Mouse (Mus musculus) CD4-positive, CD25-positive, alpha-beta regulatory T cell, adult 4 months (primary cell): Measurements from ENCODE around the gene Cachd1. TPM values are rescaled to one million over a fixed set of nuclear protein-coding genes. Genes with fewer than 3 reads are reported as not detected.

ENCODE experiments used
- ATAC-seq: one replicate; pipeline ENCODE4 v1.8.0; 2017
- polyA plus RNA-seq, 2 experiments: library from polyadenylated mRNA; unstranded; fragments of 100-300 nt; shearing (Covaris generic); gene quantifications; one replicate each; pipeline ENCODE4 v1.2.1; 2017

Cachd1 gene
- polyA plus RNA-seq: not detected

DNA sequence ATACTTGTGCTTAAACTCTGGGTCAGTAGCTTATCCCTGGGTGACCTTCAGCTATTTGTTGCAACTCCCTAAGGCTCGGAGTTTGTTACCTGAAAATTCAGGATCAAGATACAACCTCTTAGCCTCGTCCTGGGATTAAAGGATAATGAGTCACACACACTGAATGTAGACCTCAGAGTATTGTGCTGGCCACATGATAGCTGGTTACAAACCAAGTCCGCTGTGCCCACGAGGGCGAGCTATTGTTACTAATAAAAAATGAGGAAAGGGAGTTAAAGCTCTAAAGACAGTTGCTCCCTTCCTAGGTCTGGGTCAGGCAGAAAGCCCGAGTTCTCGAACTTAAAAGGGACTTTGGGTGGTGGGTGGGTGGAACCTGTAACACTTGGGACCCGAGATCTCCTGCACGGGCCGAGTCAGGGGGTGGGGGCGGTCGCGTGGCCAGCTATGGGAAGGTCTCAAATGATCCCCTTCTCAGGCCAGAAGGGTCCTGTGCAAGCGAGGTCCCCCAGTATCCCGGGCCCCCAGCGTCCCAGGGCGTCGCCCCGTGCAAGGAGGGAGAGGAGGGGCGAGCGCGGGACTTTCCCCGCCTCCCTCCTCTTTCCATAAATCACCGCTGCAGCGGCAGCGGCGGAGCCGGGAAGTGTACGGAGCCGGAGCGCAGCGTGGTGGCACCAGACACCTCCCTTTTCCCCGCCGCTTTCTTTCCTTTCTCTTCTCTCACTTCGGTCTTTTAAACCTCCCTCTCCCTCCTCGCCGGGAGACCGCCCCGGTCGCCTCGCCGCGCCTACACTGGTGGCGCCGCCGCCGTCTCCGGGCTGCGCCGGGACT, at the start of gene Cachd1:
Gene Cachd1, plus strand, starts transcription at position 633 of the 828 bp plus-strand sequence.
- no peak for ATAC-seq

DNA sequence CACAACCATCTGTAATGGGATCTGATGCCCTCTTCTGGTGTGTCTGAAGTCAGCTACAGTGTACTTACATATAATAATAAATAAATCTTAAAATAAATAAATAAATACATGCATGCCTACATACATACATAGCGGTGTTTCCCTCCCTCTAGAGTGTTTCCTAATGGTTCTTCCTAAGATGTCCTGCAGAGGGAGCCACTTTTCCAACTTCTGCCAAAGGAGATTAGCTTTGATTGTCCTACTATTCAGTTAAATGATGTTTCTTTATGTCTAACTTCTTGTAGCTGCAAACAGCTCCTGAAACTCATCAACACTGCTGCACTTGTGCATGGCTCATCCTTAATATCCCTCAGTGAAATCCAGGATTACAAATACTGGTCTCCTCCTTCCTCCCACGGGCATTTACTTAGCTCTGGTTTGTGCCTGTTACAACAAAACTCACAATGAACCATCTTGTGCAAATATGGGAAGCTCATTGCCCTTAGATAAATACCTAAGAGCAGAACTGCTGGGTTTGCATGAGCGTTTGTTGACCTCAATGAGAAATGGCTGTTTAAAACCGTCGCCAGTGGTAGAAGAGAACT, 47.5 kb upstream of the Cachd1 start:
- ATAC-seq: no peak

DNA sequence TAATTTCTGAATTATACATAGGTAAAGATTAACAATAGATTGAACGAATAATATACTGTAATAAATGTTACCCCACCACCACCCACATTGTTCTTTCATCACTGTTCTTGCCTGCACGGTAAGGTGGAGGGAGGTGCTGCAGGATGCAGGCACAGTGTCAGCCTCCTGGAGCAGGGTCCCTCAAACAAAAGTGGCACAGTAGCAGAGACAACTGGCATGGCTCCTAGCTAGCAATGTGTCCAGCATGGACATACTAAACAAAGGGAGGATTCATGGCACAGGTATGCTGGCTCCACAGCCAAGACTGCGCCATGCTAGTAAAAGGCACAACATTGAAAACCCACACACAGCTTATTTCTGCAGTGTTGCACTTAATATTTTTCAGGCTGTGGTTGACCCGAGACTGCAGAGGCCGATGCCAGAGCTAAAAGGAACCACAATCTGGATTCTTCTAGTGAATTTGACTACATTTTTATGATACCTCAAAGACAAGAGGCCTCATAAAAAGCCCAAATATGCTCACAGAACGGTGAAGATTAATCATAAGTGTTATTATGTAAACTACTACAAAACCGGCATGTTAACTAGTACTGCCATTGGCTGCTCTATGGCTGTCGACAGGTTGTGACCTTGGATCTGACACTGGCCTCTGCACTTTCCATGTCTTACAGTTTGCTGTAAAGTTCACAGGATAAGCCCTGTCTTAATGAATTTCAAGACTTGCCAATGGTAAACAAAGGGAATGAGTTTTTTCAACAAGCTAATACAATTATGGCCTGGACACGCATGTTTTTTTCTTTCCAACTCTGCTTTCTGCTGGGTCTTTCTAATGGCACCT, 41.2 kb upstream of the Cachd1 start:
- no peak for ATAC-seq

DNA sequence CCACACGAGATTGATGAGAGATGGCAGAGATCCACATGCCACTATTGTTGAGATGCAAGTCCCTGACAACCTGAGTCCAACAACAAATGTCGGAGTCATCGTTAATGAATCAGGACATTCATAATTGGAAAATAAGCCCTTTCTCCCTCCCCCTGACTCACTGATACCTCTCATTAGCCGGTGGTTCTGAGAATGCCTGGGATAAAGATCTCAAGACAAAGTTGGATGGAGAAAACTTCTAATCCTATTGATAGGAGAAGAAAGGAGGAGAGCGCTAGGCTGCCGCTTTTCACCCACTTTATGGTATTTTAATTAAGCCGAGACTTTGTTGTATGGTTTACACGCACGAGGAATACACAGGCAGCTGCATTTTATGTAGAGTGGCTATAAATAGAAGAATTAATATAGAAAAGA, 40.5 kb upstream of the Cachd1 start:
- no peak for ATAC-seq

DNA sequence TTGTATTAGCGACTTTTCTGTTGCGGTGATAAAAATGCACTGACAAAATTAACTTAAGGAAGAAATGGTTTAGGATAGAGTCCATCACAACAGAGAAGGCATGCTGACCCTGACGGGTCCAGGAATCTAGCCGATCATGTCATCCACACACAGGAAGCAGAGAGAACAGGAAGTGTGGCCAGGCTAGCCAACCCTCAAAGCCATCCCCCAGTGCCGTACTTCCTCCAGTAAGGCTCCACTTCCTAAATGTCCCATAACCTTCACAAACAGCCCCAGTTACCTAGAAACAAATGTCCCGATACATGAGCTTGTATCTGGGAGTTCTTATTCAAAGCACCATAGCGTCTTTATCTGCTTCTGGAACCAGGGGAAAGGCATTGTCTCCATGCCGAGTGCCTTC, 32.9 kb upstream of the Cachd1 start:
- ATAC-seq: no peak

DNA sequence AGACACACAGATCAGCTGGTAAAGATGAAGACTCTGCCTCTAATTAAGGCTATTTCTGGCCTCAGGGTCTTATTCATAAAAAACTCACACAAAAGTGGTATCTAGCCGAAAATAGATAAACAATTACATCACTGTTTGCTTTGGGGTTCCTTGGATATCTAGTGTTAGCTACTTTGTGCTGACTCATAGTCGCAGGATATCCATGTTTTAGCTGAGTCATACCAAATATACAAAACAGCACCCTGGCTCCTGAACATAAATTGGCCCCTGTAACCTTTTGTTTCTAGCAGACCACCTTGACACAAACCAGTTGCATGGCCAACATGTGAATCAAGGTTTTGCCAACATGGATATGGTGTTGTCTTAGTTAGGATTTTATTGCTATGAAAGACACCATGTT, 24.2 kb upstream of the Cachd1 start:
- no peak for ATAC-seq

DNA sequence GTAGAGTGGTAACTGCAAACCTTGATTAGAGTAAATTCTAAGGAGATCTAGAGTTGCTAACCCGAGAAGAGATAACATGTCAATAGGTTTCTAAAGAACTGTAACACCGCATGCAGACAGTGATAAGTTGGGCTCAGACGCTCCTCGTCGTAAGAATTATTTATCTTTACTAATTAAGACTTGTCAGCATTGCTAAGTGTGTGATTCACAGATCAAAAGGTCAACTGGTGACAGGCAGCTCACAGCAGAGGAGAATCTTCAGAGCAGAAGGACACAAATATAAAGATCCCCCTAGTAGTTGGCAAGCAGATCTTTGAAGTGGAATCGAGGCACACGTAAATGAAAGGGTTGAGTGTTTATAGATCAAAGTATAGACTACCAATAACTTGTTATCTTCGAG, 20.8 kb upstream of the Cachd1 start:
- ATAC-seq: no peak

DNA sequence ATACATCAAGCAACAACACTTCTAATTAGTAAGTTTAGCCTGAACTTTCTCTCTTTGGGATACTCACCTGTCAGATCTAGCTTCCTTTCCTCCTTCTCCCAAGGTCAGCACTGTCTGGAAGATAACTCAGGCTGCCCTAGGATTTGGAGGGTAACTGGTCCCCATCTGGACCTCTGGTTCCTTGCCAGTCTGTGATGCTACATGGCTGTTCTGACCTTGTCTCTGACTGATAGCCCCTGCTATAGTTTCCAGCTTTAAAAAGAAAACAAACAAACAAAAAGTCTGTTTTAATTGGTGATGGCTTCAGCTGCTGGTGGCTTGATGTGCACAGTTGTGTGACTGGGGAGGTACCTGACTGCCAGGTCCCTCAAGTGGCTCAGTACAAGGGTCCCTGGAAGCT, 20.0 kb upstream of the Cachd1 start:
- ATAC-seq: no peak

DNA sequence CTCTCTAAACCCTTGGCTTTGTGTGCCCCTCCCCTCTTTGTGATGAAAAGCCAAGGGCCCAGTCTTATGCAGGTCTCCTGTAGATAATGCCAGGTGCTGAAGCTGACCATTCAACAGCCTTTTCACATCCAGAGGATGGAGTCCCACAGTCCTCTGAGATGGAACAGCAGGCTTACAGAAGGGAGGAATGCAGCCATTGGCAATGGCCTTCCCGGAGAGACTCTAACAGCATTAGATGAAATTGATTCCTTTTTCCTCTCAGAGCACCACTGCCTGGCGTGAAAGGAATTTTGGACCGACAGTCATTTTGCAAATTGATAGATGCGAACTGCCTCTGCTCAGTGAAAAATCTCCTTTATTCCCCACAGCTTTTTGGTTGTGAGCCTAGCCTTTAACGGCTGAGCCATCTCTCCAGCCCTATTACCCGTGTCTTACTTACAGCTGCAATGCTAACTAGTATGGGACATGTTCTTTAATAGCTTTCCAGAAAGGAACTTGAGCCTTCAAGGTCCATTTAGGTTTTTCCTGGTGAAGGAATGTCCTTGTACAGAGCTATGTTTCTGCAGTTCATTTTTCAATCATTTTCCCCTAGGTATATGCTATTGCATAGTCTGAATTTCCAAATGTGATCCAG, 18.1 kb upstream of the Cachd1 start:
- ATAC-seq: no peak

DNA sequence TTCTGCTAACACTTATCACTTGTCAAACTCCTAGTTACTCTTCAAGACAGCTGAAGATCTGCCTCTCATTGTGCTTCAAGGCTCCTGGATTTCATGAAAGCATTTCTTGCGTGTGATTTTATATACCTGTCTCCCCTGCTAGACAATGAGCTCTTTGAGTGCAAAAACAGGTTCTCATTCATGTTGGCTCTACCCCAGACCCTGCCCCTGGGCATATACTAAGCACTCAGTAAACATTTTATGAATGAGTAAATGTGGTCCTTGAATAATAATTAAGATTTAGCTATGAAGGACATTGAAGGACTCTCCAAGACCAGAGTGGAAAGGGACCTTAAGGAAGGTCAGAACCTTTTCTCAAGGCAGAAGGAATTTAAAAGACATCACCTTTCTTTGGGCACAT, 16.9 kb upstream of the Cachd1 start:
- no peak for ATAC-seq

DNA sequence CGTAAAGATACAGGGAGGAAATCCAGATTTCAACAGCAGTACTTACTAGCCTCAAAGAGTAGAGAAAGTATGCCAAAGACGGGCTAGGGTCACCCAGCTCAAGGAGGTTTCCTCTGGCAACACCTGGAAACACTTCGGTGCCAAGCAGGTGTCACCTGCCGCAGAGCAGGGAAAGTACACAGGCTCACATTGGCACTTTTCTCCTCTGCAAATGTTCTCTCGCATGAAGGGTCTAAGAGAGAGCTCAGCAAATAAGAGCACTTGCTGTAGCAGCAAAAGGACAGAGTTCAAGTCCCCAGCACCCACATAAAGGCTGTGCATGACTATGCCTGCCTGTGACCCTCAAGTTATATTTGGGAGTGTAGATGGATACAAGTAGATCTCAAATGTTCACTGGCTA, 16.1 kb upstream of the Cachd1 start:
- ATAC-seq: no peak

DNA sequence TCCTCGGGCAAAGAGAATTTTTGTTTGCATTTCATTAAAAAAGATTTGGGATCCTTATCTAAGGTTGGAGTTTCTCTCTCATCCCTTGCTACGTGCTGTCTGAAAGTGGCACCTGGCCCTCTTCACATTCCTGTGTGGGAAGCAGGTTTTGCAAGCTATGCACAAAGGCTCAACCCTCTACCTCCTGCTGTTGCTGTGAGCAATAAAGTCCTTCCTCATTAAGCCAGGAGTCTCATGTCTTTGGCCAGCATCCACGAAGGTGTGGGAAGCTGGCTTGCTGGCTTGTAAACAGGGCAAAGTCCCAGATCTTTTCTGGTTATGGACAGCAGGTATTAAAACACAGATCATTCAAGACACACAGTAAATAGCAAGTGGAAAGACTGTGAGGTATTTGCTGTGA, 7.9 kb upstream of the Cachd1 start:
- ATAC-seq: no peak

DNA sequence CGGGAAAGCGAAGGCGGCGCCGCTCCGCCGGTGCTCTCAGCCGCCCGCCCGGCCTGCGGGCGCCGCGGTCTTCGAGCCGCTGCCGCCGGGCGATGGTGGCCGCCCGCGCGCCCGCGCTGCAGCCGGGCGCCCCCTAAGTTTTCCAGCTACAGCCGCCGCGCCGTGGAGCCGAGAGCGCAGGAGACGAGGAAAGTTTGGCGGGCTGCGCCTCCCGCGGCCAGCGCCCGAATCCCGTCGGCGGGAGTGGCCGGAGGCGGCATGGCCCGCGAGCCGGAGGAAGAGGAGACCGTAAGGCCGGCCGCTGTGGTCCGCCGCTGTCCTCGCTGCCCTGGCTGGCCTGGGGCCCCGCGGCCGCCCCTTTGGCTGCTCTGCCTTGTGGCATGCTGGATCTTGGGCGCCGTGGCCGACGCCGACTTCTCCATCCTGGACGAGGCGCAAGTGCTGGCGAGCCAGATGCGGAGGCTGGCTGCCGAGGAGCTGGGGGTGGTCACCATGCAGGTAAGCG, 448 bp downstream of the Cachd1 start:
- ATAC-seq: no peak

DNA sequence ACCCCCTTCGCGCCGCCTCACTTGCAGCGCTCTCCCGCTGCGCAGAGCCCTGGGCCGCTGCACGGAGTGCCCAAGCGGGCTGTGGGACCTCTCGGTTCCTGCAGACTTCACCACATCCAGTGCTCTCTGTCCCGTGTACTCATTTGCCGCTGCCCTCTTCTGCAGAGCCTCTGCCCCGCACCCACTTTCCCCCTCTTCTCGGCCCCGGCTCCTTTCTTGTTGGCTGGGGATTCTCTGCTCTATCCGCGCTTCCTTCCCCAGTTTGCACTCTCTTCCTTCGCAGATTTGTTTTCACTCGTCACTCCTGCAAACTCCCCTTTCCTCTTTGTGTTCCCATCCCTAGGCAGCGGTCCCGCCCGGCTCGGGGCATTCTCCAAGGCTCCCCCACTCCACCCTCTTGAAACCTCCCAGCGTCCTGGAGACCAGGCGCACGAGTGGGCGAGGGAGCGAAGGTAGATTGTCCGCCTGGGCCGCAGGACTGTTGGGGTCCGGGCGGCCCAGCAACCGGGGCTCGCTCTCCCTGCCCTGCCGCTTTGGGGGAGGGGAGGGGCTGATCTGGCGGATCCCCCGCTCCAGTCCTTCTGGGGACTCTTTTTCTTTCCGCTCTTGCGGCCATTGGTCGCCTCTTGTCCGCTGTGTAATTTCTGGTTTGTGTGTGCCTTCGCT, 1.0 kb downstream of the Cachd1 start:
- no peak for ATAC-seq

DNA sequence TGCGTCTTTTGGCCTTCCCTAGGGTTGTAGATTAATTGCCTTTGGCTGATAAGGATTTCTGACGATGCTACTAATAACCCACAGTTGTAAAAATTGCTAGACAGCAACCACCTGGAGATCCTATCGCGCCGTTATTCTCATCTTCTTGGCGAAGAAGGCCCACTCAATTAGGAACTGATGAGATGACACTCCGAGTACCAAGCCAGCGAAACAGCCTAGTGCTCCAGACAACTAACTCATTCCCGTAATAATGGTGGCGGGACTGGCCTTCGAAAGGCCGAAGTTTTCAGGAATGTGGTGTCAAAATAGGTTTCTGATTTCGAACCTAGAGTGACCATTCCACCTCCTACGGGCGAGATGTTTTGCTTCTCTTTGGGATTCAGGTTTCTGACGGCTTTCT, 1.6 kb downstream of the Cachd1 start:
- ATAC-seq: no peak

DNA sequence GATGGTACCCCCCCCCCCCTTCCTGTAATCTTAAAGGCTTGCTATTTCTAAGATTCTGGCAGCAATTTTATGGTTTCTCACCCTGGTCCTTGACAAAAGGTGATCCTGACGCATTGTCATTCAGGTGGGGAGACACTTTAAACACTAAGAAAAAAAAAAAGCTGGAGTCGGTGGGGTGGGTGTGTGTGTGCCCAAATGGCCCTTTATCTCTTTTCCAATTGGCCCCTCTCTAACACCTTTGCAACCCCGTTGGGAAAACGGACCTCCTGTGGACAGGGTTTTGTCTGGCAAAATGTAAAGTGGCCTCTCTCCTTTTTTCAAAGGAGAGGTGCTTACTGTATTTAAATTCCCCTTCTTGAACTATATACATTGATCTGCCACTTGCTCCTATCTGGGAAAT, 2.5 kb downstream of the Cachd1 start:
- ATAC-seq: no peak

DNA sequence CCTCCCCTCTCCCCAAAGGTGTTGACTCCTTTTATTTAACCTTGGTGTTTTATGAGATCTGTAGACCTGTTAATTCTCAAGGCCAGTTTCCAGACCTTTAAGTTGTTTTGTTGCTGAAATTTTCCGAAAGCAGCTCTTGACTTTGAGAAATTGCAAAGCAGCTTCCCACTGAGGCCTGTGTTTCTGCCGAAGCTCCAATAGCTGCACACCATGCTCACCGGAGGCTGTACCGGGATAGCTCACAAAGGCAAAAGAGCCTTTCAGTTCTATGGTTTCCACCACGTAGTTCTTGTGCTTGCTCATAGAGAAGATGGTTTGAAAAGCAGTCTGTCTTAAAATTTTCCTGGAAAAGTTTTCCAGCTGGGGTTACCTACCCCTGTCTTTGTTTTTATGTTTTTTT, 3.2 kb downstream of the Cachd1 start:
- ATAC-seq: no peak

DNA sequence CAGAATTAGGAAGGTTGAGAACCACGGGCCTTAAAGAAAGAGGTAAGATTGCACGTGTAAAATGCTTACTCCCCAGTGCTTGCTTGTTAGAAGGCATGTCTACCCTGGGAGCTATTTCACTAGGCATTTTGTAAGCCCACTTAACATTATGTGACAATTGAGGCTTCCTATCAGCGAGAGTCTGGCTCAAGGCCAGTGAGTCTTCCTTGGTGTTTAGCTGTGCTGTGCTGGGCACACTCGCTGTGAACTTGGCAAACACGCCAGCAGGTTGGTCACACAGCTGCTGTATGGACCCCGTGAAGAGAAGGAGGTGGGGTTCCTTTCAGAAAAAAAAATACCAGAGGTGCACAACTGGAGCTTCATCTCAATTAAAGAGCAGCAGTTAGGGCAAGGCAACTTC, 4.4 kb downstream of the Cachd1 start:
- ATAC-seq: no peak

DNA sequence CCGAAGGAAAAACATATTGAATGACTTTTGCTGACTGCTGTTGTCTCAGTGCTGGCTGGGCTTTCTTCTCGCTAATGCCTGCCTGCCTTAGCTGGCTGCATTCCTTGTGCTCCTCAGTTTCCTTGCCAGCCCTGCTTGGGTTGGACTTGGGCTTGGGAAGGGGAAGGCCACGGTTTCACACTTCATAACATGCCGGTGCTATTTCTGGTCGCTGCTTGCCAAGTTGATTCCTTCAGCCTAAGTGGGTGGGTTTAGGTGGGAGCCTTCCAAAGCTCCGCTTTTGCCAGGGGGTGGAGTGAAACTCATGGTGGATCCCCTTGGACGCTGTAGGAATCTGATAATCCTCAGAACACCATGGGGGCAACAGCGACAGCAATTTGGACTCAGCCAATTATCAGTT, 5.9 kb downstream of the Cachd1 start:
- ATAC-seq: no peak

DNA sequence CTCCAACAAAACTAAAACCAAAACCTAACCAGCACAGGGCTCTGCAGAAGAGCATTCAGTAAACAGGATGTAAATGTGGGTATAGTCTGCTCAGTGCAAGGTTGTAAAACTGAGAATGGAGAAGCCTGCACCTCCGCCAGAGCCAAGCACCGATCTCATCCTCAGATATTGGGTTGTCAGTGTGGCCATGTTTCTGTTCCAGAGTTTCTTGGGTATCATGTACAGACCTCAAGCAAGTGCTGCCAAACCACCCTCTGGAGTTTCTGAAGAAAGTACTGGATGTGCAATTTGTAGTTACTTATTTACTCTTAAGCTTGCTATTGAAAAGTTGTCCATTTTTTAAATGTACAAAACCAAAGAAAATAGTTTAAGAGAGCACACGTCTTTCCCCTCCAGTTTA, 6.4 kb downstream of the Cachd1 start:
- no peak for ATAC-seq

DNA sequence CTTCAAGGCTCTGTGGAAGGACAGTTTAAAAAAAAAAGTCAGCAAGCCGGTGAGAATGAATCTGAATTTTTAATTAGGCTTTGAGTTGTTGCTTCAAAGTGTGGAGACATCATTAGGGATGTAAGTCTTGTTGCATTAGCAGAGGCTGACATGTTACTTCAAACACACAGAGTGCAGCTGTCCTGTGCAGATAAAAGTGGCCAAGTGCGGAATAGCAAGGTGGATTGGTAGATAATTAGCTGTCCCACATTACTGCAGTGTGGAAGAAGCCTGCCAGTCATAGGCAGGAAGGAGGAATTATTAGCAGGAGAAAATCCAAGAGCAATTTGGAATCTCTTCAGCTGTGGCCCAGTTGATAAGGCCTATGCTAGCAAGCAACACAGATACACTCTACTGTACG, 10.7 kb downstream of the Cachd1 start:
- no peak for ATAC-seq

DNA sequence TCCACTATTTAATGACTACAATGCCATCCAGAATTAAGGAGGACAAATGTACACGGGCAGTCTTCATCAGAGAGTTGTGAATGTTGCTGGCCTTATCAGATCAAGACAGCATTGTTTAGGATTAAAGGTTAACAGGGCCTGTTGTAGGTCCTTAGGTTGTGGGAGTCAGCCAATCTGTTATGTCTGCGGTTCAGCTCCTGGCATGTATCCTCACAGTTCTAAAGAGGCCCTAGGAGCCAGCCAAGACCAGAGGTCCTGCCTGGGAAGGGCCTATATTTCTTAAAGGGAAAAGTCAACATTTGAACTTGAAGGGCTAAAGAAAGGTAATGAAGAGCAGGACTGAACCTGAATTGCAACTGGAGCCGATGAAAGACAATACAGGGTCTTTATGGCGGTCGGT, 13.7 kb downstream of the Cachd1 start:
- no peak for ATAC-seq
